Mouse (Mus musculus): Measurements from ENCODE around the gene Spata17. TPM values are rescaled to one million over a fixed set of nuclear protein-coding genes. Genes with fewer than 3 reads are reported as not detected.

Spata17 gene
- polyA plus RNA-seq, 1 experiment from 2014 or later: 1.2 TPM

- Histone ChIP-seq H3K36me3 (no peaks in the 10 kb centered on the region), H3K4me1 (peaks cover 7% of the 10 kb centered on the region; the same call in 1 of the 2 replicates), H3K4me2 (replicated peaks) (no peak overlapping the region), H3K9ac (no peak overlapping the region), H3K27me3 (no peaks in the 10 kb centered on the region), H3K9me3 (no peaks in the 10 kb centered on the region), H3K4me3 (no peak overlapping the region), H3K27ac (no peak overlapping the region)
- 87% methylated on average over 7 of the region's 7 CpGs for WGBS
- ATAC-seq (ENCODE audit: insufficient number of reproducible peaks, insufficient read depth, low FRiP score, low TSS enrichment): no peak
These were observed 195.3 kb downstream of the Spata17 start for GRCm38 (mm10) chr1:187020011-187020410.

DNA sequence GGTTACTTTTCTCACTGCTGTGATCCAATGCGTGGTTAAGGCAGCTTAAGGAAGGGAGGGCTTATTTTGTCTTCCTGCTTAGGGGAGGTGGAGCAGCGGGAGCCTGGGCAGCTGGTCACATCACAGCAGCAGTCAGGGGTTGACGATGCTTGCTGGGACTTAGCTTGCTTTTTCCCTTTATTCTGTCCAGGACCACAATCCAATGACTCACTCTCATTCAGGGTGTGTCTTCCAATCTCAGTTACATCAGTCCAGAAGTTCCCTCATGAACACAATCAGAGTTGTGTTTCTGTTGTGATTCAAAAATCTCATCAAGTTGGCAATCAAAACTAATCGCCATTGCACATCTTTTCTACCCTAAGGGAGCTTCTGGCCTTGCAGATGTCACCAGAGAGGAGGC lies 199.1 kb downstream of the Spata17 start:
- no peaks in the 10 kb centered on the region for H3K27me3 ChIP-seq
- no peaks in the 10 kb centered on the region for H3K36me3 ChIP-seq
- H3K27ac ChIP-seq: no peak overlapping the region
- H3K4me1 ChIP-seq: peaks cover 7% of the 10 kb centered on the region; the same call in 1 of the 2 replicates
- no peak overlapping the region for H3K9ac ChIP-seq
- no peaks in the 10 kb centered on the region for H3K9me3 ChIP-seq
- H3K4me2 ChIP-seq (replicated peaks): no peak overlapping the region
- H3K4me3 ChIP-seq: no peak overlapping the region
- ATAC-seq (ENCODE audit: insufficient number of reproducible peaks, insufficient read depth, low FRiP score, low TSS enrichment): no peak
- 47% methylated on average over 4 of the region's 4 CpGs for WGBS

DNA sequence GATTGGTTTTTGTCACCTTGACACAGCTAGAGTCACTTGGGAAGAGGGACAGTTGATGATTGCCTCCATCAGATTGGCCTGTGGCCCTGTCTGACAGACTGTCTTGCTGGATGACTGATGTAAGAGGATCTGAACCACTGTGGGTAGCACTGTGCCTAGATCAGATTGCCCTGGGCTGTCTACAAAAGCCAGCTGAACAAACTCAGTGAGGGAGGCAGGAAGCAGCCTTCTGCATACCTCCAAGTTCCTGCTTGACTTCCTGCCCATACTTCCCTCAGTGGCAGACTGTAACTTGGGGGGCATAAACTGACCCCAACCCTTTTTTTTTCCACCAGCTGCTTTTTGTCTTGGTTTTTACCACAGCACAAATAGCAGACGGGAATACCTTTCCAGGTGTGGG lies 199.6 kb downstream of the Spata17 start:
- no peak overlapping the region for H3K9ac ChIP-seq
- no peak overlapping the region for H3K4me3 ChIP-seq
- no peaks in the 10 kb centered on the region for H3K27me3 ChIP-seq
- H3K9me3 ChIP-seq: no peaks in the 10 kb centered on the region
- WGBS: 62% methylated on average over 1 of the region's 1 CpGs
- H3K4me1 ChIP-seq: peaks cover 7% of the 10 kb centered on the region; the same call in 1 of the 2 replicates
- no peak for ATAC-seq (ENCODE audit: insufficient number of reproducible peaks, insufficient read depth, low FRiP score, low TSS enrichment)
- H3K36me3 ChIP-seq: no peaks in the 10 kb centered on the region
- H3K27ac ChIP-seq: no peak overlapping the region
- H3K4me2 ChIP-seq (replicated peaks): no peak overlapping the region

DNA sequence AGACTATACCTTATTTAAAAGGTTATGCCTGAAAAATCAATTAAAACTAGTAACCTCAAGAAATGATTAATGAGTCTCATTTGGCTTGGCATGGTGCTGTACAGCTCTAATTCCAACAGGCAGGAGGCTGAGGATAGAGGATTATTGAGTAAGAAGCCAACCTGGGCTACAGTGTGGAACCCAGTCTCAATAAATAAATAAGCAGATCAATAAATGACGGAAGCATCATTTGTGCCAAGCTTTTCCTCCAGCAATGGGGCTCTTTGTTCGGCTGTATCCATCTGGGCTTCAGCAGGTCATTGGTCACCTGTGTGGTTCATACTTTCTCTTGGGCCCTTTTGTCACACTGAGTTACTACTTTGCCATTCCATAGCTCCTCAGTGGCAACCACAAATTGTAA lies 201.1 kb downstream of the Spata17 start:
- WGBS: 86% methylated on average over 2 of the region's 2 CpGs
- Histone ChIP-seq H3K9me3 (no peaks in the 10 kb centered on the region), H3K4me1 (peaks cover 7% of the 10 kb centered on the region; the same call in 1 of the 2 replicates), H3K9ac (no peak overlapping the region), H3K4me3 (no peak overlapping the region), H3K4me2 (replicated peaks) (no peak overlapping the region), H3K36me3 (no peaks in the 10 kb centered on the region), H3K27ac (no peak overlapping the region), H3K27me3 (no peaks in the 10 kb centered on the region)
- ATAC-seq (ENCODE audit: insufficient number of reproducible peaks, insufficient read depth, low FRiP score, low TSS enrichment): no peak

GRCm38 (mm10) chr1:187011601-187012000 lies 203.7 kb downstream of the Spata17 start:
- 87% methylated on average over 4 of the region's 4 CpGs for WGBS
- no peak for ATAC-seq (ENCODE audit: insufficient number of reproducible peaks, insufficient read depth, low FRiP score, low TSS enrichment)
- no peak overlapping the region for H3K9ac ChIP-seq
- no peaks in the 10 kb centered on the region for H3K27me3 ChIP-seq
- no peak overlapping the region for H3K27ac ChIP-seq
- H3K9me3 ChIP-seq: no peaks in the 10 kb centered on the region
- H3K4me2 ChIP-seq (replicated peaks): no peak overlapping the region
- peaks cover 4% of the 10 kb centered on the region; the same call in 1 of the 2 replicates for H3K4me1 ChIP-seq
- no peaks in the 10 kb centered on the region for H3K36me3 ChIP-seq
- no peak overlapping the region for H3K4me3 ChIP-seq

GRCm38 (mm10) chr1:187010071-187010470 lies 205.2 kb downstream of the Spata17 start:
- 68% methylated on average over 11 of the region's 11 CpGs for WGBS
- no peak overlapping the region for H3K27ac ChIP-seq
- H3K9ac ChIP-seq: no peak overlapping the region
- no peaks in the 10 kb centered on the region for H3K4me1 ChIP-seq
- ATAC-seq (ENCODE audit: insufficient number of reproducible peaks, insufficient read depth, low FRiP score, low TSS enrichment): no peak
- no peaks in the 10 kb centered on the region for H3K36me3 ChIP-seq
- H3K4me2 ChIP-seq (replicated peaks): no peak overlapping the region
- H3K4me3 ChIP-seq: no peak overlapping the region
- H3K27me3 ChIP-seq: no peaks in the 10 kb centered on the region
- no peaks in the 10 kb centered on the region for H3K9me3 ChIP-seq

DNA sequence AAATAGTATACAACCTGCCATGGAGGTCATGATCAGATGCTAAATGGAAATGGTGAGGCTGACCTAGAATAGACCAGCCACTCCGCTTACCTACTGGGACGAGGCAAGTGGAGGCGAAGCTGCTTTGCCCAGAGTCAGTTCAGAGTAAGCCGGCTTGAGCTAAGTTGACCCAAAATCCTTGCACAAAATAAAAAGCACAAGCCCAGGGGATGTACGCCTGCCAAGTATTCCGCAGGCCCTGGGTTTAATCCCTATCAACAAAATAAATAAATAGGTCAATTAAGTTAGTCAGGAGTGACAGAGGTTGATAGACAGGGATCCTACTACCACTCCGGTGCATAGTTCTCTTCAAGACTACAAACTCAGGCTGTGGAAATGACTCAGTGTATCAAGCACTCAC lies 207.0 kb downstream of the Spata17 start:
- Histone ChIP-seq H3K9ac (no peak overlapping the region), H3K27ac (no peak overlapping the region), H3K4me2 (replicated peaks) (no peak overlapping the region), H3K4me1 (no peaks in the 10 kb centered on the region), H3K9me3 (no peaks in the 10 kb centered on the region), H3K4me3 (no peak overlapping the region), H3K27me3 (no peaks in the 10 kb centered on the region), H3K36me3 (no peaks in the 10 kb centered on the region)
- WGBS: 83% methylated on average over 7 of the region's 7 CpGs
- ATAC-seq (ENCODE audit: insufficient number of reproducible peaks, insufficient read depth, low FRiP score, low TSS enrichment): no peak

DNA sequence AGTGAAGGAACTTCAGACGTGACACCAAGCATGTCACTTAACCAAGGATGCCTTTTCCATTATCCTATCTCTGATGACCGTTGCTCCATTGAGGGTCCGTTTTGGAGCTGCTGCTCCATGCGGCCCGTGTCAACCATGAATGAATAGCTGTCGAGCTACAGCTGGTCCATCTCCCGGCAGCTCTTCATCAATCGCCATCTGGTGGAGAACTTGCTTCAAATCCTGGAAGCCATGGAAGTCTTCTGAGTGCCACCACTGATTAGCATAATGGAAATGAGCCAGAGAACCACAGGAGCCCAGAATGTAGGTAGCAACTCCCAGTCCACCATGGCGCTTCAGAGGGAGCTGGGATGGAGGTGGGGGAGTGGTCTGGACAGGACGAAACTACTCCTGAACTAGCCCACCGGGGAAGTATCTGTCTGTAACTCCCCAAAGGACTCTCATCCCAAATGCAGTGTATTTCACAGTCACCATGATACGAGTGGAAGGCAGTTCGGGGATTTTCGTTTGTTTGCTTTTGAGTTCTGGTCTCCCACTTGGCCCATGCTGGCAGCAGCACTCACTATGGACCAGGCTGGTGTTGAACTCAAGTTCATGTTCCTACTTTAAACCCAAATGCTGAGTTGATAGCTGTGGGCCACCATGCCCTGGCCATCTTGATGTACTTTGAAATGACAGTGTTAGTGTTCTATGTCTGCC lies 208.9 kb downstream of the Spata17 start:
- Histone ChIP-seq H3K9ac (no peak overlapping the region), H3K9me3 (no peaks in the 10 kb centered on the region), H3K27ac (no peak overlapping the region), H3K36me3 (no peaks in the 10 kb centered on the region), H3K27me3 (no peaks in the 10 kb centered on the region), H3K4me3 (no peak overlapping the region), H3K4me2 (replicated peaks) (no peak overlapping the region), H3K4me1 (no peaks in the 10 kb centered on the region)
- ATAC-seq (ENCODE audit: insufficient number of reproducible peaks, insufficient read depth, low FRiP score, low TSS enrichment): no peak
- 89% methylated on average over 14 of the region's 14 CpGs for WGBS

- Histone ChIP-seq H3K4me2 (replicated peaks) (no peak overlapping the region), H3K27me3 (no peaks in the 10 kb centered on the region), H3K4me3 (no peak overlapping the region), H3K9me3 (no peaks in the 10 kb centered on the region), H3K4me1 (no peaks in the 10 kb centered on the region), H3K9ac (no peak overlapping the region), H3K27ac (no peak overlapping the region), H3K36me3 (no peaks in the 10 kb centered on the region)
- no peak for ATAC-seq (ENCODE audit: insufficient number of reproducible peaks, insufficient read depth, low FRiP score, low TSS enrichment)
- 84% methylated on average over 1 of the region's 1 CpGs for WGBS
These were observed 211.0 kb downstream of the Spata17 start for GRCm38 (mm10) chr1:187004306-187004705.

DNA sequence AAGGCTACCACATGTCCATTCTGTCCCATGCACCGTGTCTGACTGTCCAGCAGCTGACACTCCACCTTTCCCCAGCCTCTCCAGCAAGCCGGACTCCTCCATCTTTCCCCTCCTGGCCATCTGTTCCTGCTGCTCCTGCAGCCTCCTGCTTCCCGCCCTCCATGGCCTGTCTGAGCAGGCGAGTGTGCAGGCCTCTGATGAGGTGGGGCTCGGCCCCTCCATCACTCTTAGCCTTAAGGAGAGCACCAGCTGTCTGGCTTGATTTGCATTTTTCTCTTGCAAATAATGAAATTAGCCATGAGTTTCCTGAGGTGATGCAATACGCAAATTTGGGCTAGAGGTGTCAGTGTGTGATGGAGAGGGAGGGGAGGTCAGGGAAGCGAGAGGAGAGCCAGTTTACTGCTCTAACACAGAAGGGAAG lies 211.8 kb downstream of the Spata17 start:
- Histone ChIP-seq H3K4me3 (no peak overlapping the region), H3K9me3 (no peaks in the 10 kb centered on the region), H3K9ac (no peak overlapping the region), H3K4me1 (no peaks in the 10 kb centered on the region), H3K4me2 (replicated peaks) (no peak overlapping the region), H3K36me3 (no peaks in the 10 kb centered on the region), H3K27me3 (no peaks in the 10 kb centered on the region), H3K27ac (no peak overlapping the region)
- ATAC-seq (ENCODE audit: insufficient number of reproducible peaks, insufficient read depth, low FRiP score, low TSS enrichment): no peak
- 67% methylated on average over 7 of the region's 7 CpGs for WGBS

- Histone ChIP-seq H3K4me3 (no peak overlapping the region), H3K36me3 (no peaks in the 10 kb centered on the region), H3K9me3 (no peaks in the 10 kb centered on the region; the same call in 1 of the 2 replicates), H3K9ac (no peak overlapping the region), H3K4me1 (no peaks in the 10 kb centered on the region), H3K27me3 (no peaks in the 10 kb centered on the region), H3K4me2 (replicated peaks) (no peak overlapping the region), H3K27ac (no peak overlapping the region)
- ATAC-seq (ENCODE audit: insufficient number of reproducible peaks, insufficient read depth, low FRiP score, low TSS enrichment): no peak
- WGBS: 83% methylated on average over 21 of the region's 21 CpGs
These were observed 217.5 kb downstream of the Spata17 start for GRCm38 (mm10) chr1:186997596-186998304.
